Mouse (Mus musculus): ENCODE data around the gene Mrto4. TPM values are rescaled to one million over a fixed set of nuclear protein-coding genes. Genes with fewer than 3 reads are reported as not detected.

Mrto4 gene
- total and polyA plus RNA-seq, 3 experiments, result 16.5 to 31.3 (median 27.1) TPM

DNA sequence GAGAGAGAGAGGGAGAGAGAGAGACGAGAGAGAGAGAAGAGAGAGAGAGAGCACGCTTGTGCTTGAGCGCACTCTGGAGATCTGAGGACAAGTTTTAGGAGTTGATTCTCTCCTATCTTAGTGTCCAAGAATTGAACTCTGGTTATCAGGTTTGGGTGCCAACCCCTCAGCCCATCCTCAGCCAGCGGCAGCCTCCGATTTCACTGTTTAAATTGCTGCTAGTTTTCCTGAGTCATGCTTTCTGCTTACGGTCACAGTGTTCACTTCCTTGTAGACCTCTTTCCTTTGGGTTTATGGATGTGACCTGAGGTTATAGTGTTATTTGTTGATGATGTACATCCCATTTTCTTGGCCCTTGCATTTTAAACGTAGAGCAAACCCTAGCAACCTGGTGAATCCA, 29.9 kb upstream of the Mrto4 start:
- 35% methylated on average over 7 of the region's 7 CpGs for WGBS
- H3K9ac ChIP-seq (ENCODE audit: low read depth, low read length), result no peak overlapping the region

GRCm38 (mm10) chr4:139381452-139381845, 29.1 kb upstream of the Mrto4 start:
- H3K4me1 ChIP-seq (ENCODE audit: control insufficient read depth, insufficient read depth, low read length), result peaks cover 6% of the 10 kb centered on the region
- H3K9ac ChIP-seq (ENCODE audit: low read depth, low read length), result no peak overlapping the region; the same call in 1 of the 2 replicates
- H3K27ac ChIP-seq, result no peak overlapping the region
- H3K79me2 ChIP-seq (replicated peaks; ENCODE audit: control insufficient read depth, insufficient read depth, low read length), result peaks cover 5% of the 10 kb centered on the region
- 21% methylated on average over 4 of the region's 4 CpGs for WGBS
- DNase-seq, result no peak
- no peaks in the 10 kb centered on the region for H3K27me3 ChIP-seq (ENCODE audit: control insufficient read depth, insufficient read depth, low read length)
- intact Hi-C loops (cut with DNase I), result no loop called here
- no peak for TF ChIP-seq POLR2A (IDR thresholded peaks at IDR 0.05; ENCODE audit: insufficient read depth, low read depth, low read length)
- TF ChIP-seq CTCF (IDR thresholded peaks at IDR 0.05), result no peak
- TF ChIP-seq EP300 (IDR thresholded peaks at IDR 0.05; ENCODE audit: insufficient read depth, low read depth, low read length), result no peak
- H3K36me3 ChIP-seq (ENCODE audit: control insufficient read depth, insufficient read depth, low read length), result peaks cover 2% of the 10 kb centered on the region; the same call in 1 of the 2 replicates
- H3K4me3 ChIP-seq, result peak overlapping the region; percentile 74

More for the DNA sequence above, 29.9 kb upstream of the Mrto4 start:
- Histone ChIP-seq H3K79me2 (replicated peaks; ENCODE audit: control insufficient read depth, insufficient read depth, low read length) (peaks cover 5% of the 10 kb centered on the region), H3K27me3 (ENCODE audit: control insufficient read depth, insufficient read depth, low read length) (no peaks in the 10 kb centered on the region), H3K4me1 (ENCODE audit: control insufficient read depth, insufficient read depth, low read length) (peaks cover 9% of the 10 kb centered on the region), H3K4me3 (no peak overlapping the region), H3K27ac (no peak overlapping the region), H3K36me3 (ENCODE audit: control insufficient read depth, insufficient read depth, low read length) (peaks cover 2% of the 10 kb centered on the region; the same call in 1 of the 2 replicates)
- TF ChIP-seq EP300 (IDR thresholded peaks at IDR 0.05; ENCODE audit: insufficient read depth, low read depth, low read length), result no peak
- intact Hi-C loops (cut with DNase I), result no loop called here
- DNase-seq, result no peak

GRCm38 (mm10) chr4:139380775-139381451, 28.5 kb upstream of the Mrto4 start:
- peak overlapping the region; percentile 81 for H3K9ac ChIP-seq (ENCODE audit: low read depth, low read length)
- intact Hi-C loops (cut with DNase I), result loop anchor here (1.0 kb wide), 1 partner anchor 29 kb away; the partner anchor contains the start of genes Emc1, Mrto4 and Ubr4
- DNase-seq, result no peak
- peaks cover 6% of the 10 kb centered on the region for H3K4me1 ChIP-seq (ENCODE audit: control insufficient read depth, insufficient read depth, low read length)
- H3K79me2 ChIP-seq (replicated peaks; ENCODE audit: control insufficient read depth, insufficient read depth, low read length), result peaks cover 5% of the 10 kb centered on the region
- H3K36me3 ChIP-seq (ENCODE audit: control insufficient read depth, insufficient read depth, low read length), result peaks cover 2% of the 10 kb centered on the region; the same call in 1 of the 2 replicates
- WGBS, result under 1% methylated on average over 44 of the region's 44 CpGs
- H3K4me3 ChIP-seq, result peak overlapping the region; percentile 74
- no peaks in the 10 kb centered on the region for H3K27me3 ChIP-seq (ENCODE audit: control insufficient read depth, insufficient read depth, low read length)
- TF ChIP-seq EP300 (IDR thresholded peaks at IDR 0.05; ENCODE audit: insufficient read depth, low read depth, low read length) (no peak), POLR2A (IDR thresholded peaks at IDR 0.05; ENCODE audit: insufficient read depth, low read depth, low read length) (no peak), CTCF (IDR thresholded peaks at IDR 0.05) (no peak)
- H3K27ac ChIP-seq, result peak overlapping the region; percentile 88

DNA sequence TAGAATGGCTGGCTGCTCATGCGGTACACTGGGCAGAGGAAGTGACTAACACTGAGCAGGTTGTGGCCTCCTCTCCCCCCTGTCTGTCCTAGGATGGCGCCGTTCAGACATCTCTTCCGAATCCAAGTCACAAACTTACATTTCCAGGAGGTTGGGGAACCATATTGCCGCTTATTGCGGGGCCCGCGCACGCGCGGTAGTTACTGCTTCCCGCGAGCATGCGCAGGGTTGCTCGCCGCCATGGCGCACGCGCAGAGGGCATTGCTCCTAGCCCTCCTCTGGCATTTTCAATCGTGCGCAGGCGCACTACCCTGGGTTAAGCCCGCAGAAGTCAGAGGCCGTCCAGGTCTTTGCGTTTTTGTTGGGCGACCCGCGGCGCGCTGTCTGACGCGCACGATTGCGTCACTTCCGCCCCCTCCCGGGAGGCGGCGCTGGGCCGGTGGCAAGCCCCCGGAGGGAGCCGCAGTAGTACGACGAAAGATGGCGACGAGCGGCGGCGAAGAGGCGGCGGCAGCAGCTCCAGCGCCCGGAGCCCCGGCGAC, 27.9 kb upstream of the Mrto4 start:
- 0 out of 2 replicates have a peak, but pooled peaks have one; percentile 11 for TF ChIP-seq EP300 (IDR thresholded peaks at IDR 0.05; ENCODE audit: insufficient read depth, low read depth, low read length)
- TF ChIP-seq POLR2A (IDR thresholded peaks at IDR 0.05; ENCODE audit: insufficient read depth, low read depth, low read length), result peak; percentile 92
- peak; percentile 37 for TF ChIP-seq CTCF (IDR thresholded peaks at IDR 0.05)
- WGBS, result under 1% methylated on average over 54 of the region's 54 CpGs
- Histone ChIP-seq H3K79me2 (replicated peaks; ENCODE audit: control insufficient read depth, insufficient read depth, low read length) (peaks cover 5% of the 10 kb centered on the region), H3K9ac (ENCODE audit: low read depth, low read length) (peak overlapping the region; percentile 89), H3K27me3 (ENCODE audit: control insufficient read depth, insufficient read depth, low read length) (no peaks in the 10 kb centered on the region), H3K4me3 (peak overlapping the region; percentile 74), H3K36me3 (ENCODE audit: control insufficient read depth, insufficient read depth, low read length) (peaks cover 2% of the 10 kb centered on the region; the same call in 1 of the 2 replicates), H3K4me1 (ENCODE audit: control insufficient read depth, insufficient read depth, low read length) (peaks cover 6% of the 10 kb centered on the region), H3K27ac (peak overlapping the region; percentile 89)
- DNase-seq, result peak; percentile 100
- intact Hi-C loops (cut with DNase I), result loop anchor here (1.0 kb wide), 1 partner anchor 28 kb away; the partner anchor contains the start of genes Emc1, Mrto4 and Ubr4

GRCm38 (mm10) chr4:139379719-139380118, 27.3 kb upstream of the Mrto4 start:
- TF ChIP-seq EP300 (IDR thresholded peaks at IDR 0.05; ENCODE audit: insufficient read depth, low read depth, low read length) (no peak), CTCF (IDR thresholded peaks at IDR 0.05) (no peak), POLR2A (IDR thresholded peaks at IDR 0.05; ENCODE audit: insufficient read depth, low read depth, low read length) (no peak)
- WGBS, result 8% methylated on average over 8 of the region's 8 CpGs
- Histone ChIP-seq H3K79me2 (replicated peaks; ENCODE audit: control insufficient read depth, insufficient read depth, low read length) (peaks cover 5% of the 10 kb centered on the region), H3K4me3 (peak overlapping the region; percentile 69), H3K27ac (peak overlapping the region; percentile 89), H3K27me3 (ENCODE audit: control insufficient read depth, insufficient read depth, low read length) (no peaks in the 10 kb centered on the region), H3K36me3 (ENCODE audit: control insufficient read depth, insufficient read depth, low read length) (peaks cover 2% of the 10 kb centered on the region; the same call in 1 of the 2 replicates), H3K4me1 (ENCODE audit: control insufficient read depth, insufficient read depth, low read length) (peaks cover 6% of the 10 kb centered on the region), H3K9ac (ENCODE audit: low read depth, low read length) (0 out of 2 replicates have a peak overlapping the region, but pooled peaks have one; percentile 27)
- intact Hi-C loops (cut with DNase I), result loop anchor here (1.0 kb wide), 1 partner anchor 27 kb away; the partner anchor contains the start of genes Emc1, Mrto4 and Ubr4
- DNase-seq, result no peak

GRCm38 (mm10) chr4:139373531-139373930, 21.2 kb upstream of the Mrto4 start:
- no peaks in the 10 kb centered on the region for H3K79me2 ChIP-seq (replicated peaks; ENCODE audit: control insufficient read depth, insufficient read depth, low read length)
- no peak for DNase-seq
- H3K9ac ChIP-seq (ENCODE audit: low read depth, low read length), result no peak overlapping the region
- TF ChIP-seq CTCF (IDR thresholded peaks at IDR 0.05) (no peak), POLR2A (IDR thresholded peaks at IDR 0.05; ENCODE audit: insufficient read depth, low read depth, low read length) (no peak), EP300 (IDR thresholded peaks at IDR 0.05; ENCODE audit: insufficient read depth, low read depth, low read length) (no peak)
- intact Hi-C loops (cut with DNase I), result no loop called here
- H3K4me1 ChIP-seq (ENCODE audit: control insufficient read depth, insufficient read depth, low read length), result no peaks in the 10 kb centered on the region
- no peak overlapping the region for H3K4me3 ChIP-seq
- WGBS, result 93% methylated on average over 10 of the region's 10 CpGs
- no peak overlapping the region for H3K27ac ChIP-seq
- H3K36me3 ChIP-seq (ENCODE audit: control insufficient read depth, insufficient read depth, low read length), result no peaks in the 10 kb centered on the region
- H3K27me3 ChIP-seq (ENCODE audit: control insufficient read depth, insufficient read depth, low read length), result no peaks in the 10 kb centered on the region
